Mouse (Mus musculus) MEL (cell line): ENCODE results near the gene Mrpl37. TPM values are rescaled to one million over a fixed set of nuclear protein-coding genes. Genes with fewer than 3 reads are reported as not detected.

Source experiments
- DNase-seq: peaks from one replicate; pipeline ENCODE4 v3.0.0; 2011; ENCODE audit warnings: low read depth, low spot score
- H3K27ac ChIP-seq: 2 replicates; pipeline ENCODE4 v1.5.1; 2012; ENCODE audit warnings: low read depth, mild to moderate bottlenecking, control low read depth, low read length, moderate library complexity; ENCODE audit not compliant: control insufficient read depth
- H3K27me3 ChIP-seq, 2 experiments: fragments of 150-350 bp in 1 of 2; sonication (generic) in 1 of 2; 2 replicates each; pipeline ENCODE4 v1.6.1; 2012; ENCODE audit warnings: low read length in 2 of 2, mild to moderate bottlenecking in 2 of 2, improper control_type of control experiment in 1 of 2, moderate library complexity in 1 of 2; ENCODE audit not compliant: insufficient read depth in 2 of 2, control insufficient read depth in 1 of 2
- H3K36me3 ChIP-seq, 2 experiments: 2 replicates each; pipeline ENCODE4 v1.6.1; 2012 to 2014; ENCODE audit warnings: low read length in 2 of 2, improper control_type of control experiment in 1 of 2, inconsistent platforms in 1 of 2, mild to moderate bottlenecking in 1 of 2; ENCODE audit not compliant: insufficient read depth in 2 of 2, control insufficient read depth in 1 of 2
- H3K4me1 ChIP-seq, 2 experiments: fragments of 150-350 bp in 1 of 2; sonication (generic) in 1 of 2; 2 replicates each; pipeline ENCODE4 v1.6.1; 2012; ENCODE audit warnings: low read length in 2 of 2, improper control_type of control experiment in 1 of 2, mild to moderate bottlenecking in 1 of 2; ENCODE audit not compliant: insufficient read depth in 2 of 2, control insufficient read depth in 1 of 2
- H3K4me3 ChIP-seq, 2 experiments: fragments of 150-350 bp in 1 of 2; sonication (generic) in 1 of 2; 2 replicates each; pipeline ENCODE4 v1.5.1; 2012; ENCODE audit warnings: low read depth in 2 of 2, low read length in 2 of 2, mild to moderate bottlenecking in 2 of 2, moderate library complexity in 2 of 2, control low read depth in 1 of 2, improper control_type of control experiment in 1 of 2; ENCODE audit not compliant: control insufficient read depth in 1 of 2, insufficient read depth in 1 of 2
- H3K79me2 ChIP-seq: 2 replicates; pipeline ENCODE4 v1.6.1; 2012; ENCODE audit warnings: mild to moderate bottlenecking, low read length, moderate library complexity; ENCODE audit not compliant: control insufficient read depth, poor library complexity, insufficient read depth
- H3K9ac ChIP-seq: 2 replicates; pipeline ENCODE4 v1.6.1; 2012; ENCODE audit warnings: low read depth, mild to moderate bottlenecking, control low read depth, low read length, moderate library complexity; ENCODE audit not compliant: control insufficient read depth, poor library complexity, severe bottlenecking
- H3K9me3 ChIP-seq: fragments of 150-350 bp; sonication (generic); replicated peaks from 2 replicates; pipeline ENCODE4 v1.6.1; 2012; ENCODE audit warnings: mild to moderate bottlenecking, low read length, improper control_type of control experiment, moderate library complexity; ENCODE audit not compliant: insufficient read depth
- ELF1 ChIP-seq: IDR thresholded peaks from 2 replicates; pipeline ENCODE4 v1.6.1; 2014; ENCODE audit warnings: low read depth, mild to moderate bottlenecking, inconsistent platforms, low read length, improper control_type of control experiment, moderate library complexity
- GABPA ChIP-seq: IDR thresholded peaks from 2 replicates; pipeline ENCODE4 v1.6.1; 2012; ENCODE audit warnings: low read depth, mild to moderate bottlenecking, inconsistent platforms, low read length, improper control_type of control experiment, moderate library complexity
- KAT2A ChIP-seq: conservative IDR thresholded peaks from 2 replicates; pipeline ENCODE4 v1.6.1; 2012; ENCODE audit warnings: low read depth, low read length, improper control_type of control experiment, inconsistent platforms
- MEF2A ChIP-seq: IDR thresholded peaks from 2 replicates; pipeline ENCODE4 v1.6.1; 2014; ENCODE audit warnings: low read depth, mild to moderate bottlenecking, inconsistent platforms, low read length, improper control_type of control experiment; ENCODE audit not compliant: poor library complexity, insufficient replicate concordance, severe bottlenecking; ENCODE audit errors: extremely low read depth
- MYB ChIP-seq: IDR thresholded peaks from 2 replicates; pipeline ENCODE4 v1.6.1; 2011; ENCODE audit warnings: mild to moderate bottlenecking, low read depth, low read length, improper control_type of control experiment
- NELFE ChIP-seq: IDR thresholded peaks from 2 replicates; pipeline ENCODE4 v1.6.1; 2011; ENCODE audit warnings: low read depth, low read length, improper control_type of control experiment
- POLR2AphosphoS2 ChIP-seq: IDR thresholded peaks from 2 replicates; pipeline ENCODE4 v1.6.1; 2011; ENCODE audit warnings: low read length, improper control_type of control experiment
- RAD21 ChIP-seq: IDR thresholded peaks from 2 replicates; pipeline ENCODE4 v1.6.1; 2011; ENCODE audit warnings: mild to moderate bottlenecking, low read depth, low read length, improper control_type of control experiment
- RCOR1 ChIP-seq: IDR thresholded peaks from 2 replicates; pipeline ENCODE4 v1.6.1; 2012; ENCODE audit warnings: low read depth, mild to moderate bottlenecking, inconsistent platforms, low read length, improper control_type of control experiment
- SMC3 ChIP-seq: IDR thresholded peaks from 2 replicates; pipeline ENCODE4 v1.6.1; 2011; ENCODE audit warnings: low read depth, low read length, improper control_type of control experiment
- TAL1 ChIP-seq: IDR thresholded peaks from 2 replicates; pipeline ENCODE4 v1.6.1; 2012; ENCODE audit warnings: mild to moderate bottlenecking, inconsistent platforms, low read length, moderate library complexity, mixed read lengths
- ZKSCAN1 ChIP-seq: IDR thresholded peaks from 2 replicates; pipeline ENCODE4 v1.6.1; 2012; ENCODE audit warnings: low read depth, mild to moderate bottlenecking, inconsistent platforms, low read length, improper control_type of control experiment, moderate library complexity
- ZMIZ1 ChIP-seq: IDR thresholded peaks from 2 replicates; pipeline ENCODE4 v1.6.1; 2012; ENCODE audit warnings: low read depth, mild to moderate bottlenecking, inconsistent platforms, low read length, improper control_type of control experiment, moderate library complexity
- ZNF384 ChIP-seq: IDR thresholded peaks from 2 replicates; pipeline ENCODE4 v1.6.1; 2012; ENCODE audit warnings: low read depth, mild to moderate bottlenecking, inconsistent platforms, low read length, improper control_type of control experiment
- polyA plus RNA-seq, 2 experiments: library from polyadenylated mRNA; stranded (reverse) in 1 of 2; unstranded in 1 of 2; fragments of >175 nt in 1 of 2; fragments of >200 nt in 1 of 2; gene quantifications; 2 replicates each; pipeline versions ENCODE4 v1.2.1 to v1.2.4; 2012; ENCODE audit warnings: low replicate concordance in 2 of 2, low read depth in 1 of 2; ENCODE audit not compliant: insufficient read length in 2 of 2, insufficient read depth in 1 of 2, missing spikeins in 1 of 2
- total RNA-seq: library from RNA; depleted of rRNA; stranded (reverse); fragments of 300-350 nt; gene quantifications from 2 replicates; pipeline ENCODE4 v1.2.3, GENCODE M21; 2012

The Mrpl37 gene
- total and polyA plus RNA-seq, 3 experiments = 73.1 to 423 (median 153) TPM

DNA sequence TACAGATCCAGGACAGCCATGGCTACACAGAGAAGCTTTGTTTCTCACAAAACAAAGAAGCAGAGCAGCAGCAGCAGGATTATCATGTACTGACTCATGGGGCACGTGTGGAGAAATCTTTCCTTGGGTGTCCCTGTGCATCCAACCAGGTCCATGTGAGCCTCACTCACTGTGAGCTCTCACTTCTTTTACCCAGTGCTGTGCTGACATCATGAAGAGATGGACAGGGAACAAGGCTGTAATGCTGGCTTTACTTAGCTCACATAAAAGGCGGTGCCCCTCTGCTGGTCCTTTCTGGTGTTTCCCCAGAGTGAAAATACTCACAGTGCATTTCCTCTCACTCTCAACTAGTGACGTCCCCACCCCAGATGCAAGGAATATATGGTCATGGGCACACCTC is 45.2 kb downstream of the Mrpl37 start:
- Histone ChIP-seq H3K9me3 (no peaks in the 10 kb centered on the region), H3K27me3 (no peaks in the 10 kb centered on the region), H3K36me3 (peaks cover 0 to 4% of the 10 kb centered on the region in 2 experiments; a peak in 1 of 4 replicates), H3K79me2 (0 out of 2 replicates have a peak, but pooled peaks cover 1% of the 10 kb centered on the region), H3K4me1 (no peaks in the 10 kb centered on the region), H3K27ac (no peak overlapping the region), H3K9ac (no peak overlapping the region), H3K4me3 (no peak overlapping the region)
- no peak for DNase-seq
- no peak for TF ChIP-seq POLR2AphosphoS2
- no peak for TF ChIP-seq ZNF384
- no peak for TF ChIP-seq RAD21
- no peak for TF ChIP-seq ZMIZ1
- no peak for TF ChIP-seq MEF2A
- no peak for TF ChIP-seq KAT2A
- TF ChIP-seq NELFE = no peak

DNA sequence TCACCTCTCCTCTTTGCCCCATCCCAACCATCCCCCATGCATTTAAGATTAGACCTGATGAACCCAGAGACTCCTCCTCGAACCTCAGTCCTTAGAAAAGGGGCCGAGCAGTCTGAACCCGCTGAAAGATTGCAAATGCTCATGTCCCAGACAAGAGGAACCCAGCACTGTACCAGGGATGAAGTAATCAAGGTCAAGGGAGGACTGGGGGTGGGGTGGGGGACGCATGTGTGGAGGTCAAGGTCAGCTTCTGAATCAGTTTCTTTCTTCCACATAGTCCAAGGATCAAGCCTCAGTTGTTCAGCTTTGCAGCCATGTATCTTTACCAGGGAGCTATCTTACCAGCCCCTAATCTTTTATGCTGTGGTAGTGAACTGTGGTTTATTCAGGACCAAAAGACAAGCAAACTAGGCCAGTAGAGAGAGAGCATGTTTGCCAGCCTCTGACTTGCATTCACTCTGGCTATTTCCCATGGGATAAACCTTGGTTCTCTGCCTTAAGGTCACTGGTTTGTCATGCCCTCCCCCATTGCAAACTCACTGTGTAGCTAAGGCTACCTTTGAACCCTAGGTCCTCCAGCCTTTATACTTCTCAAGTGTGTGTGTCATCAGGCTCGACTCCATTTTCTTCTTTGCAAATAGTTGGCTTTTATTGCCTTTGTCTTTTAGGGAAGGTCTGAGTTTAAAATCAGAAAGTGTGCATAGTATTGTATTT is 46.2 kb downstream of the Mrpl37 start:
- Histone ChIP-seq H3K36me3 (peaks cover 0 to 4% of the 10 kb centered on the region in 2 experiments; a peak in 1 of 4 replicates), H3K27ac (no peak overlapping the region), H3K9ac (no peak overlapping the region), H3K27me3 (no peaks in the 10 kb centered on the region), H3K79me2 (0 out of 2 replicates have a peak, but pooled peaks cover 1% of the 10 kb centered on the region), H3K4me3 (no peak overlapping the region), H3K9me3 (no peaks in the 10 kb centered on the region), H3K4me1 (no peaks in the 10 kb centered on the region)
- DNase-seq = no peak
- TF ChIP-seq RCOR1 (no peak), ZNF384 (no peak), MYB (no peak), GABPA (no peak), ZKSCAN1 (no peak), RAD21 (no peak), TAL1 (no peak), KAT2A (no peak), ZMIZ1 (no peak)
- TF ChIP-seq, all 39 proteins: peak for 0

DNA sequence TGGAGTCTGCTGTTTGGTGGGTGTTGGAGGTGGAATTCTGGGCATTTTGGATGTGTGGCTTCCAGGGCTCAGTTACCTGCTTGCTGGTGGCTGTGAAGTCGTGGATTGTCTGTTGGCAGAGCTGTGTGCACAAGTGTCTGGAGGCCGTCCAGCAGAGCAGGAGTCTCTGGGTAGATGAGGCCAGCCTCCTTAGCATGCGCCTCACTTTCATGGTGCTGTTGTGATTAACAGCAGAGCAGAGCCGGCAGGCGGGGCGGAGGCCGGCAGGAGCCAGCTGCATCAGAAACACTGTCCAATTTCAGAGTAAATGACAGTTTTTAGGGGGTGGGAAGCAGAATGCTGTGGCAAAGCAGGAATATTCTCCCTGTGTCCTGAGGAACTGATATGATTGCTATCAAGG is 47.6 kb downstream of the Mrpl37 start:
- H3K27me3 ChIP-seq = no peaks in the 10 kb centered on the region
- no peaks in the 10 kb centered on the region for H3K9me3 ChIP-seq
- no peak overlapping the region for H3K4me3 ChIP-seq
- 0 out of 2 replicates have a peak, but pooled peaks cover 1% of the 10 kb centered on the region for H3K79me2 ChIP-seq
- TF ChIP-seq ELF1 = no peak
- no peak for TF ChIP-seq SMC3
- TF ChIP-seq, all 39 proteins: peak for 0
- peaks cover 0 to 4% of the 10 kb centered on the region in 2 experiments; a peak in 1 of 4 replicates for H3K36me3 ChIP-seq
- H3K27ac ChIP-seq = no peak overlapping the region
- DNase-seq = no peak
- H3K9ac ChIP-seq = no peak overlapping the region
- no peaks in the 10 kb centered on the region for H3K4me1 ChIP-seq
